Comparison of ENCODE assay signal across 9 mouse cellular contexts in the genomic region with DNA sequence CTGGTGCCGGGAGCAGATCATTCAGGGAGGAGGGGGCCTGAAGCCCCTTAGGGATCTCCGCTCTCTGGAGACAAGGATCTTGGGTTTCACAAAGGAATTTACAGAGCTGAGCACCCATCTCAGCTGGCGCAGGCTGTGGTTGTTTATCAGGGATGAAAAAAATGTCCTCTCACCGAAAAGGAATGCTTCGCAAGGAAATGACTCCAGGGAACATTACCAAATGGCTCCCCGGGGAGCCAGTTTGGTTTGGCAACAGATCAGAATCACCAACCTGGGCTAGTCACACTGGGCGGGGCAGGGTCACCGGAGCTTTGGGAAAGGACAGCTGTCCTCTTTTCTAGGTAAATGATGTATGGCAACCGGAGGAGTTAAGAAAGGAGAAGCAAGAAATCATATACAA. TPM values are rescaled to one million over a fixed set of nuclear protein-coding genes. Genes with fewer than 3 reads are reported as not detected.
DNase-seq lines count a peak whose midpoint lies in the region; ATAC-seq lines count a peak whose summit lies in the region.
"Had no signal": no experiment of that assay in that cellular context is flagged by ENCODE, and none has a peak within 500 bp of the region (broad histone marks: within the 10 kb centered on the region; RNA-seq: fewer than 3 reads in every experiment).

No protein-coding gene starts in this region.

- WGBS in heart, embryonic 14.5 days, result 1% methylated on average over 9 of the region's 9 CpGs
- WGBS in liver, embryonic 12.5 days (ENCODE audit: insufficient replicate concordance), result 14% methylated on average over 9 of the region's 9 CpGs

- H3K4me3 ChIP-seq in heart, embryonic 14.5 days (ENCODE audit: control insufficient read depth in 1 of 2, insufficient read depth in 1 of 2, low read depth in 1 of 2, low read length in 2 of 2), result peak overlapping the region; percentile 23 to 34
- peak overlapping the region; percentile 17 for H3K4me3 ChIP-seq in liver, embryonic 12.5 days
- H3K4me3 ChIP-seq: neural tube, embryonic 12.5 days had no signal

- peak overlapping the region; percentile 98 to 99 for H3K27ac ChIP-seq in heart, embryonic 14.5 days (replicated peaks in 1 of 2; ENCODE audit: control insufficient read depth in 1 of 2, insufficient read depth in 1 of 2, low read depth in 2 of 2, low read length in 2 of 2)
- peak overlapping the region; percentile 56 for H3K27ac ChIP-seq in liver, embryonic 12.5 days
- H3K27ac ChIP-seq: neural tube, embryonic 12.5 days had no signal

- peak overlapping the region; percentile 66 for H3K4me2 ChIP-seq in heart, embryonic 14.5 days (ENCODE audit: low read length)
- peak overlapping the region; percentile 35 for H3K4me2 ChIP-seq in liver, embryonic 12.5 days
- H3K4me2 ChIP-seq: neural tube, embryonic 12.5 days had no signal

- DNase-seq in urinary bladder, postnatal 25 days (ENCODE audit: low spot score), result peak; percentile 12
- no peak for DNase-seq in urinary bladder, adult 2 months (ENCODE audit: low spot score)
- no peak for DNase-seq in left cerebral cortex, adult 11 months (ENCODE audit: low spot score)
- no peak for DNase-seq in T-cell, adult 2 months (ENCODE audit: low spot score)
- no peak for DNase-seq in thymus, postnatal 4 days
- DNase-seq in cerebellum, adult 11 months, result no peak

- no peaks in the 10 kb centered on the region for H3K9me3 ChIP-seq in heart, embryonic 14.5 days (ENCODE audit: control insufficient read depth, low read length)
- H3K9me3 ChIP-seq in liver, embryonic 12.5 days (replicated peaks), result no peaks in the 10 kb centered on the region
- H3K9me3 ChIP-seq: neural tube, embryonic 12.5 days had no signal

- no peaks in the 10 kb centered on the region for H3K36me3 ChIP-seq in heart, embryonic 14.5 days (ENCODE audit: control insufficient read depth, insufficient read depth, low read length)
- no peaks in the 10 kb centered on the region for H3K36me3 ChIP-seq in liver, embryonic 12.5 days
- H3K36me3 ChIP-seq: neural tube, embryonic 12.5 days had no signal

- H3K27me3 ChIP-seq in heart, embryonic 14.5 days (ENCODE audit: control insufficient read depth, insufficient read depth, low read length), result no peaks in the 10 kb centered on the region
- H3K27me3 ChIP-seq in liver, embryonic 12.5 days (replicated peaks), result no peaks in the 10 kb centered on the region
- H3K27me3 ChIP-seq: neural tube, embryonic 12.5 days had no signal

- ATAC-seq in heart, embryonic 14.5 days (ENCODE audit: insufficient number of reproducible peaks, insufficient read depth, low FRiP score, low read depth), result peak; percentile 14; the same call in 1 of the 2 replicates
- no peak for ATAC-seq in liver, embryonic 12.5 days

- H3K4me1 ChIP-seq in heart, embryonic 14.5 days (ENCODE audit: control insufficient read depth in 2 of 2, insufficient read depth in 2 of 2, low read length in 2 of 2), result peaks cover 17 to 37% of the 10 kb centered on the region in 2 experiments
- 0 out of 2 replicates have a peak, but pooled peaks cover 10% of the 10 kb centered on the region for H3K4me1 ChIP-seq in liver, embryonic 12.5 days
- H3K4me1 ChIP-seq: neural tube, embryonic 12.5 days had no signal

- H3K9ac ChIP-seq in heart, embryonic 14.5 days (ENCODE audit: low read length), result peak overlapping the region; percentile 77
- H3K9ac ChIP-seq in liver, embryonic 12.5 days, result no peak overlapping the region
- H3K9ac ChIP-seq: neural tube, embryonic 12.5 days had no signal

RNA-seq across cellular contexts. Expression of gene Ankrd1, which starts 9.3 kb away (rescaled TPM):
- polyA plus RNA-seq in urinary bladder, adult 2 months (2012; rRNA removed), result 1.7 and 4.4 TPM in 2 replicates
- 420 and 520 TPM in 2 replicates for polyA plus RNA-seq in heart, embryonic 14.5 days (2014; fragmentation: Nextera tagmentation; extraction: Ambion mirVana)
- 0.42 and 0.55 TPM in 2 replicates for polyA plus RNA-seq in liver, embryonic 12.5 days (2016; fragmentation: Nextera tagmentation; extraction: Ambion mirVana)

RNA-seq across cellular contexts. Expression of gene Rpp30, which starts 45.7 kb away (rescaled TPM):
- 20.8 and 23.1 TPM in 2 replicates for polyA plus RNA-seq in urinary bladder, adult 2 months (2012; rRNA removed)
- polyA plus RNA-seq in heart, embryonic 14.5 days (2014; fragmentation: Nextera tagmentation; extraction: Ambion mirVana), result 44.2 and 45.7 TPM in 2 replicates
- 70.3 and 70.5 TPM in 2 replicates for polyA plus RNA-seq in liver, embryonic 12.5 days (2016; fragmentation: Nextera tagmentation; extraction: Ambion mirVana)

Comparison
In these comparisons a context has a peak if more than half of its experiments do, and no peak if none do; other contexts are left out.
1. RNA of gene Ankrd1, which starts 9.3 kb away (polyA plus RNA-seq): 420 to 520 TPM in heart, embryonic 14.5 days; 1.7 to 4.4 TPM in urinary bladder, adult 2 months and 0.42 to 0.55 TPM in liver, embryonic 12.5 days; every median in the first group is over 10 times any median in the second.